ENCODE assay signal across 13 mouse cellular contexts in genomic region chr7:83444279-83444615, GRCm38 (mm10).
A peak's percentile ranks its signal among the peaks of the same experiment; 100 is the strongest.
DNase-seq lines count a peak whose midpoint lies in the region; ATAC-seq and TF ChIP-seq lines count a peak whose summit lies in the region.
"Had no signal": no experiment of that assay in that cellular context is flagged by ENCODE, and none has a peak within 500 bp of the region (broad histone marks: within the 10 kb centered on the region; RNA-seq: fewer than 3 reads in every experiment).

No protein-coding gene starts in this region.

- no peak overlapping the region for H3K4me2 ChIP-seq in heart, embryonic 14.5 days (ENCODE audit: low read length)
- H3K4me2 ChIP-seq in kidney, postnatal 0 days (ENCODE audit: low read length) = no peak overlapping the region
- H3K4me2 ChIP-seq: liver, embryonic 13.5 days had no signal

- WGBS in heart, embryonic 14.5 days = 56% methylated on average over 1 of the region's 1 CpGs
- 37% methylated on average over 1 of the region's 1 CpGs for WGBS in kidney, postnatal 0 days
- WGBS in embryonic facial prominence, embryonic 10.5 days = 28% methylated on average over 1 of the region's 1 CpGs
- 83% methylated on average over 1 of the region's 1 CpGs for WGBS in thymus, adult 2 months

- H3K27me3 ChIP-seq in heart, embryonic 14.5 days (ENCODE audit: control insufficient read depth, insufficient read depth, low read length) = no peaks in the 10 kb centered on the region
- H3K27me3 ChIP-seq in kidney, postnatal 0 days (ENCODE audit: insufficient read depth, low read length) = no peaks in the 10 kb centered on the region
- no peaks in the 10 kb centered on the region for H3K27me3 ChIP-seq in embryonic facial prominence, embryonic 10.5 days (replicated peaks; ENCODE audit: low read depth, poor library complexity, severe bottlenecking)
- H3K27me3 ChIP-seq in thymus, adult 2 months (ENCODE audit: control insufficient read depth, insufficient read depth, low read length) = no peaks in the 10 kb centered on the region
- H3K27me3 ChIP-seq: liver, embryonic 13.5 days had no signal

- no peak overlapping the region for H3K4me3 ChIP-seq in heart, embryonic 14.5 days (ENCODE audit: control insufficient read depth in 1 of 2, insufficient read depth in 1 of 2, low read depth in 1 of 2, low read length in 2 of 2)
- H3K4me3 ChIP-seq in kidney, postnatal 0 days (replicated peaks; ENCODE audit: low read depth, low read length) = no peak overlapping the region
- no peak overlapping the region for H3K4me3 ChIP-seq in embryonic facial prominence, embryonic 10.5 days
- no peak overlapping the region for H3K4me3 ChIP-seq in embryonic fibroblast, embryonic 13.5 days (ENCODE audit: insufficient read depth, low read length)
- no peak overlapping the region for H3K4me3 ChIP-seq in thymus, adult 2 months (ENCODE audit: control insufficient read depth, insufficient read depth, low read length)
- H3K4me3 ChIP-seq: liver, embryonic 13.5 days had no signal

- no peak overlapping the region for H3K9ac ChIP-seq in heart, embryonic 14.5 days (ENCODE audit: low read length)
- no peak overlapping the region for H3K9ac ChIP-seq in kidney, postnatal 0 days (ENCODE audit: low read depth, low read length)
- H3K9ac ChIP-seq: liver, embryonic 13.5 days had no signal

- no peaks in the 10 kb centered on the region for H3K9me3 ChIP-seq in heart, embryonic 14.5 days (ENCODE audit: control insufficient read depth, low read length)
- no peaks in the 10 kb centered on the region for H3K9me3 ChIP-seq in kidney, postnatal 0 days (replicated peaks; ENCODE audit: low read length)
- H3K9me3 ChIP-seq in embryonic facial prominence, embryonic 10.5 days = no peaks in the 10 kb centered on the region
- H3K9me3 ChIP-seq: liver, embryonic 13.5 days had no signal

- no peak for TF ChIP-seq CTCF in kidney, postnatal 0 days (IDR thresholded peaks at IDR 0.05; ENCODE audit: low read depth)
- TF ChIP-seq CTCF in embryonic fibroblast, embryonic 13.5 days (IDR thresholded peaks at IDR 0.05; ENCODE audit: borderline replicate concordance, insufficient read depth, low read length) = no peak
- no peak for TF ChIP-seq CTCF in thymus, adult 2 months (IDR thresholded peaks at IDR 0.05; ENCODE audit: borderline replicate concordance, control insufficient read depth, extremely low read depth, insufficient read depth, low read length, poor library complexity)

- peaks cover 12 to 18% of the 10 kb centered on the region in 2 experiments; a peak in 3 of 4 replicates for H3K4me1 ChIP-seq in heart, embryonic 14.5 days (ENCODE audit: control insufficient read depth in 2 of 2, insufficient read depth in 2 of 2, low read length in 2 of 2)
- H3K4me1 ChIP-seq in kidney, postnatal 0 days (replicated peaks; ENCODE audit: insufficient read depth, low read length) = no peaks in the 10 kb centered on the region
- H3K4me1 ChIP-seq in embryonic facial prominence, embryonic 10.5 days = peaks cover 37% of the 10 kb centered on the region
- peaks cover 15% of the 10 kb centered on the region for H3K4me1 ChIP-seq in embryonic fibroblast, embryonic 13.5 days (ENCODE audit: control insufficient read depth, insufficient read depth, low read length)
- no peaks in the 10 kb centered on the region for H3K4me1 ChIP-seq in thymus, adult 2 months (replicated peaks; ENCODE audit: control insufficient read depth, insufficient read depth, low read length)
- H3K4me1 ChIP-seq: liver, embryonic 13.5 days had no signal

- TF ChIP-seq POLR2A in embryonic fibroblast, embryonic 13.5 days (IDR thresholded peaks at IDR 0.05; ENCODE audit: low read depth, low read length) = no peak
- no peak for TF ChIP-seq POLR2A in thymus, adult 2 months (IDR thresholded peaks at IDR 0.05; ENCODE audit: control insufficient read depth, extremely low read depth, insufficient read depth, low read length, poor library complexity)

- ATAC-seq in heart, embryonic 14.5 days (ENCODE audit: insufficient number of reproducible peaks, insufficient read depth, low FRiP score, low read depth) = no peak
- no peak for ATAC-seq in kidney, postnatal 0 days (replicated peaks; ENCODE audit: low FRiP score, low read depth)
- no peak for ATAC-seq in erythroblast, adult 5-6 weeks (replicated peaks; ENCODE audit: low FRiP score, poor library complexity, severe bottlenecking)
- ATAC-seq: activated CD4-positive, CD25-positive, alpha-beta regulatory T cell, adult 4 months; forebrain, embryonic 14.5 days had no signal

- peak overlapping the region; percentile 73 to 75 for H3K27ac ChIP-seq in heart, embryonic 14.5 days (replicated peaks in 1 of 2; ENCODE audit: control insufficient read depth in 1 of 2, insufficient read depth in 1 of 2, low read depth in 2 of 2, low read length in 2 of 2)
- peak overlapping the region; percentile 72; the same call in 1 of the 2 replicates for H3K27ac ChIP-seq in kidney, postnatal 0 days
- H3K27ac ChIP-seq in embryonic facial prominence, embryonic 10.5 days (replicated peaks) = peak overlapping the region; percentile 85
- H3K27ac ChIP-seq in embryonic fibroblast, embryonic 13.5 days (ENCODE audit: insufficient read depth, low read length) = peak overlapping the region; percentile 86
- no peak overlapping the region for H3K27ac ChIP-seq in thymus, adult 2 months (ENCODE audit: control insufficient read depth, insufficient read depth, low read length)
- H3K27ac ChIP-seq: liver, embryonic 13.5 days had no signal

- DNase-seq in heart, adult 9 months (ENCODE audit: low spot score in 2 of 2) = no peak
- no peak for DNase-seq in kidney, postnatal 0 days (ENCODE audit: low spot score)
- no peak for DNase-seq in kidney, postnatal 25 days
- no peak for DNase-seq in embryonic facial prominence, embryonic 10.5 days (ENCODE audit: low spot score)
- DNase-seq in thymus, adult 2 months = no peak
- DNase-seq: cerebellum, adult 11-12 months; gastrocnemius, postnatal 14 days; liver, embryonic 13.5 days had no signal

- no peaks in the 10 kb centered on the region for H3K36me3 ChIP-seq in heart, embryonic 14.5 days (ENCODE audit: control insufficient read depth, insufficient read depth, low read length)
- H3K36me3 ChIP-seq in kidney, postnatal 0 days (ENCODE audit: insufficient read depth, low read length) = no peaks in the 10 kb centered on the region
- H3K36me3 ChIP-seq in embryonic facial prominence, embryonic 10.5 days (replicated peaks) = no peaks in the 10 kb centered on the region
- no peaks in the 10 kb centered on the region for H3K36me3 ChIP-seq in thymus, adult 2 months (ENCODE audit: control insufficient read depth, insufficient read depth, low read length)
- H3K36me3 ChIP-seq: liver, embryonic 13.5 days had no signal
